Mouse (Mus musculus): ENCODE results near the gene Wfs1.

Gene Wfs1

DNA sequence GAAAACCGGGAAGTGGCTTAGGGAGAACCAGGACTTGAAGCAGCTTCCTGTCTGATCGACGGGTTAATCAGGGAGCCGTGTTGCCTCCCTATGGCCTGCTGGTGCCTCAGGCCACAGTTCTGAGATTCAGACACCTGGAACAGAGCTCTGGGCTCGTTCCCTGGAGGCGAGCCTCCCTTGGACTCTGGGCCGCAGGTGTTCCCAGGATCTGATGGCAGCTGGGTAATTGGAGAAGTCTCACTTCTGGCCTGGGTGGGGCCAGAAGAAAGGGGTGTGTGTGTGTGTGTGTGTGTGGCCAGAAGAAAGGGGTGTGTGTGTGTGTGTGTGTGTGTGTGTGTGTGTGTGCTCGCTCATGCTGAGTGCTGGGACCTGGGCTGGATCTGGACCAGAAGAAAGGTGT lies 55.6 kb downstream of the Wfs1 start:
- DNase-seq (ENCODE audit: low spot score): no peak

DNA sequence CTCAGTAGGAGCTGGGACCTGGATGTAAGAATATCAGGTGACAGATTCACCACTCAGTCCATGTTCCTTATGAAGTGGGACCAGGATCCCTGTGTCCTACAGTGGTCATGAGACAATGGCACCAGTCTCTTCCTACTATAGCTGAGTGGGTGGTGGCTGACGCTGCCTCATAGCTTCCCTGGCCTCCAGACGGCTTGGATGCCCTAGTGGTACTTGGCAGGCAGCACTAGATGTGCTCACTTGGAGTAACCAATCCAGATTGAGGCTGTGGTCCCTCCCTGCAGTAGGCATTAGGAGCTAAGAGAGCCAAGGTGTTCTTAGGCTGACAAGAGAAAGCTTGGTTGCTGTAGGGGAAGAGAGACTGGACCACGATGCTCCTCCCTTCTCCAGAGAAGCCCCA lies 59.6 kb downstream of the Wfs1 start:
- DNase-seq (ENCODE audit: low spot score): no peak

GRCm38 (mm10) chr5:36928701-36929100 lies 60.3 kb downstream of the Wfs1 start:
- no peak for DNase-seq (ENCODE audit: low spot score)

DNA sequence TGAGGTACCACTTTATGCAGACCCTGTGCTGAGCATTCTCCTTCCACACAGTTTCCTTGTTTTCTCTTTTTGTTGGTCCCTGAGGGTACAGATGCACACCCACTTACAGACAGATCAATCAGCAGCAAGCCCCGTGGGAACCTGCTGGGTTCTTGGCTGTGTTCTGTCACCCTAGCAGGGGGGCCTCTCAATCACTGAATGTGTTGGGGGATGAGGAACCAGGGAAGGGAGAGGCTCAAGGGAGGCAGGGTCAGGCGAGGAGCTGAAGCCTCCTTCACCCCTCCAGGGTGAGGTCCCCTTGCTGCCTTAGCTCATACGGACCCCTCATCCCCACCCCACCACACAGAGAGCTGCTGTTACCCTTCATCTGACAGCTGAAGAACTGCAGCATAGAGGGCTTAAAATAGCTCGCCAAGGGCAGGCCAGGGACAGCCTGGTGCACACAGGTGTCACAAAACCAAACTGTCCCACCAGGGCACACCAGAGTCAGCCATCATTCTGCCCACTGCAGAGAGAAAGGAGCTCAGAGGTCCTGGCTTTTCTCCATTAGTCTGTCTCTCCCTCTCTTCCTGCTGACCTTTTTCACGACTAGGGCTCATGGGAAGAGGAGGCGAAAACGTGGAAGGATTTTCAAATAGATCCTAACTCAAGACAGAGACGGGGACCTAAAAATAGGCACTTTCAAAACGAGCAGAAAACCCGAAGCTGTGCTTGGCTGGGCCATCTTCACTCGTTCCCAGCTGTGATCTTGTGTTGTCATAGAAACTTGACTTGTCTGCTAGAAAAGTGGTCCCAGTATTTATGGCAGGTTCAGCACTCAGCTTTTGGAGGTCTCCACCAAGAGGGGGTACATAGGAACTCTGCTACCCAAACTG lies 64.9 kb downstream of the Wfs1 start:
- DNase-seq (ENCODE audit: low spot score): no peak

DNA sequence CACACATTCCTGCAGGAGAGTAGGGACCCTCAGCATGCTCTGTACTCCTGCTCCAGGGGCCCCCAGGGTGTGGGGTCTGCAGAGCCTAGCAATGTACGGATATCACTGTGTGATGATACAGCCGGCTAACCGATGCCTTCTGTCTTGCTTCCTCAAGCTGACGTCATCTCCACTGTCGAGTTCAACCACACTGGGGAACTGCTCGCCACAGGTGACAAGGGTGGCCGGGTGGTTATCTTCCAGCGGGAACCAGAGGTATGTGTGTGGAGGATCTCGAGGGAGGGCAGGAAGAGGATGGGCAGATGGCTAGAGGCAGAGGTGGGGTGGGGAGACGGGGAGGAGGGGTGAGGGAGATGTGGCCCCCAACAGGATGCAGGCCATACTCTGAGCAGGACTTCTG lies 66.2 kb downstream of the Wfs1 start:
- DNase-seq (ENCODE audit: low spot score): no peak

DNA sequence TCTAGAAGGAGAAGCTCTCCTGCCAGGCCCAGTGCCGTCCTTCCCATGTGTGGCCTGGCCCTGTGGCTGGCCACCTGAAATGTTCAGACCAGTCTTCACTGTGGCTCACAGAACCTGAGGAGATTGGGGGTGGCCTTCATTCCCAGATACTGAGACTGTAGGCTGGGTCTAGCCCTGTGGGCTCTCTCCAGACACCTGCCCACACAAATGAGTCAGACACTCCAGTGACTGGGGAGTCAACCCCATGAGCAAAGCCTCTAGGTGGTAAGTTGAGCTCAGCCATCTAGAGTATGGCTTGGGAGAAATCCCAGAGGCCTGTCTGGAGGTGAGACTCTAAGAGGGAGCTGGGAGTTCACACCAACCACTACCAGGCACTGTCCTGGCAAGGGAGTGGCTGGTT lies 67.1 kb downstream of the Wfs1 start:
- no peak for DNase-seq (ENCODE audit: low spot score)

DNA sequence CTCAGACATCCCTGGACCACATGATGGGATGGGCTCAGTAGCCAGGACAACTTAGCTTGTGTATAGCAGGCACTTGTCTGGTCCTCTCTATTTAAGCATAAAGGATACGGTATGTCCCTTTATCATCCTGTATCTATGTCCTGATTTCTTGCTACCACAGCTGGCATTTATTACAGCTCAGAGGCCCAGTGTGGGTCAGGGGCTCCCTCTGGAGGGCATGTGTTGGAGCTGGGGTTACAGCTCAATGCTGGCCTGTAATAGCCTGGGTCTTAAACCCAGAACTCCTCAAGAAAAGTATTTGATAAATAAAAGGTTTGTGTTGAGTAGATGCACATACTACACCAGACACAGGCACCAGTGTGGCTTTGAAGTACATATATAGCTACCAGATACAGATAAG lies 68.9 kb downstream of the Wfs1 start:
- DNase-seq (ENCODE audit: low spot score): peak; percentile 40

- DNase-seq (ENCODE audit: low spot score): no peak
These were observed 71.0 kb downstream of the Wfs1 start for GRCm38 (mm10) chr5:36918016-36918415.

DNA sequence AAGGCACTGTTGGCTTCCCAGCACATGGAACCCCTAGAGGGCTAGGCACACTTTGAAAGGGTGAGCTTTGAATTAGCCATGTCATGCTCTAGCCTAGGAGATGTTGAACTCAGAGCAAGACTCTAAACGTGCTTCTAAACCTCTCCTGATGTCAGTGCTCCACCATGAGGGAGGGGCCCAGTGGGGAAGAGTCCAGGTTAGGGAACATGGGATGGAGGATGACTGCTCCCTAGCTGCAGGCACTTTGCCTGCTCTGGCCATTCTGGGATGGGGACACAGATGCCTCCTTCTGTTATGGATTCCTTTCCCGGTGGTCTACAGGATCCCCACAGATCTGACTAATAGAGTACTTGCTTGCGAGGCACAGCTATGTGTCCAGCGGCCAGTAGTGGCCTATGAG lies 71.8 kb downstream of the Wfs1 start:
- no peak for DNase-seq (ENCODE audit: low spot score)

DNA sequence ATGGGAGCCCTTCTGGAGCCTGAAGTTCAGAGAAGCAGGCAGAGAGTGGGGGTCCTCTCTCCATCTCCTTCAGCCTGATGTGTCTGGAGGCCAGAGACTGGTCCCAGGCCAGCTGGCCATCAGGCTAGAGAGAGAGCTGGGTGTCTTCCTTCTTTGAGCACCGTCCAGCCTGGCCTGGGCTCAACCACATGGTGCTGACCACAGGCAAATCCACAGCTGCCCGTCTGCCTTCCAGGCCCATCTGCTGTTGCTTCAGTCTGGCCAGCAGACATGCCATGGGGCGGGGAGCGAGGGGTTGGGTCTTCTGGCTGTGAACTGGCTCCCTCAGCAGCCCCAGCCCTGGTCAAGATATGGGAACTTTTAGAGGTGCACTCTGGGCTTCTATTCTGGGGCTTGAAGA lies 72.4 kb downstream of the Wfs1 start:
- DNase-seq (ENCODE audit: low spot score): no peak
